Mouse (Mus musculus): ENCODE results near the gene Ispd. TPM values are rescaled to one million over a fixed set of nuclear protein-coding genes. Genes with fewer than 3 reads are reported as not detected.
"Not testable (repeated sequence)": the region's sequence is repeated elsewhere in the genome, so short reads cannot be mapped to it uniquely, and the experiment has no call there.

The Ispd gene
- 0.78 to 0.96 TPM in 2 of 3 replicates, not detected in the other for total RNA-seq (2017)

DNA sequence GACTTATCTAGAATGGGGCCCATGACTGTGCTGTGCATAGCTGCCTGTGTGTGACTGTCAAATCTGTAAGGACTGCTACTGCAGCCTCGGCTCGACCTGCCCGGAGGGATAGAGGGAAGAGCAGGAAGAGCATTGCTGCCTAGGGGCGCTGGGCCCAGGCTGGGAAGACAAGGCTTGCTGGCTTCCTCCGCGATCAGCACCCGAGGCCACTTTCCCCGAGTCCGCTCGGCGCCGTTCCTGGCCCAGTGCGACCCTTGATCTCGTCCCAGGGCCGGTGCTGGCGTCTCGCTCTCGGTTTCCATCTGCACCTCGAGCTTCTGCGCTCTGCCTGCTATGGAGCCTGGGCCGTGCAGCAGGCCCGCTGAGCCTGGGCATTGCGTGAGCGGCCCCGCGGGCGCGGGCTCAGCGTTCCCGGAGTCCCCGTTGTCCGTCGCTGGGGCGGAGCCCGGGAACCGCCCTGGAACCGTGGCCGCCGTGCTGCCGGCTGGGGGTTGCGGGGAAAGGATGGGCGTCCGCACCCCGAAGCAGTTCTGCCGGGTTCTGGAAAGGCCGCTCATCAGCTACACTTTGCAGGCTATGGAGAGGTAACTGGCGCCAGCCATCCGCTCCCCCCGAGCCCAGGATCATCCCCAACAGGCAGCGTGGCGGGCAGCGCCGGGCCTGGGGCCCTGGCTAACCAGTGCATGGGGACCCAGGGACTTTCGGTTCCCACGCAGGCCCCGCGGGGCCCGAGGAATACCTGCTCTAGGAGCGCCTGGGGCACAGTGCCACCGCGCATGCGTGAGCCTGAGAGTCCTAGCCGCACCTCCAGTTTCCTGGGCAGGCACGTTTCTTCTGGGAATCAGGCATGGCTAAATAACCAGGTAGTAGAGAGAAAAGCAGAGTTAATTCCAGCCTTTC lies at the start of gene Ispd, which contains the start of gene D630036H23Rik:
Gene Ispd, plus strand, starts transcription at position 10 of the 900 bp plus-strand sequence.
Gene D630036H23Rik, minus strand, starts transcription at position 741 of the 900 bp plus-strand sequence.
- peak; percentile 31; the same call in 1 of the 2 replicates for ATAC-seq (replicated peaks; ENCODE audit: insufficient number of reproducible peaks, low FRiP score, low TSS enrichment, poor library complexity, severe bottlenecking)

DNA sequence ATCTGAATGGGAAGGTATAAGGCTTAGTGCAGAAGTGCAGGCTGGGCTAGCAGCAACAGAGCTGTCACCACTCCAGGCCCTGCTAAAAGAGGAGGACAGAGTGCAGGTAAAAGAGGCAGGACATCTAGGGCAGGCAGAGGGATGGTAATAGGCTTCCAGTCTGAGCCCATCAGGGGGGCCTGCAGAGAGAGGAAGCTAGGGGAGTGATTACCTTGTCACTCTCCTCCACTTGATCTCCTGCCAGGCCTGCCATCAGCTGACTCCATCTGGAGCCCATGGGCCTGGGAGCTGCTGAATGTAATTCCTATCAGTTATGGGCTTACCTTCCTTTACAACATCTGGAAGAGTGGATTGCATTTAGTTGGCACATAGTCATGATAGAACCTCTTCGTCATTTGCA lies 48.6 kb upstream of the Ispd start:
- ATAC-seq (replicated peaks; ENCODE audit: insufficient number of reproducible peaks, low FRiP score, low TSS enrichment, poor library complexity, severe bottlenecking), result no peak

DNA sequence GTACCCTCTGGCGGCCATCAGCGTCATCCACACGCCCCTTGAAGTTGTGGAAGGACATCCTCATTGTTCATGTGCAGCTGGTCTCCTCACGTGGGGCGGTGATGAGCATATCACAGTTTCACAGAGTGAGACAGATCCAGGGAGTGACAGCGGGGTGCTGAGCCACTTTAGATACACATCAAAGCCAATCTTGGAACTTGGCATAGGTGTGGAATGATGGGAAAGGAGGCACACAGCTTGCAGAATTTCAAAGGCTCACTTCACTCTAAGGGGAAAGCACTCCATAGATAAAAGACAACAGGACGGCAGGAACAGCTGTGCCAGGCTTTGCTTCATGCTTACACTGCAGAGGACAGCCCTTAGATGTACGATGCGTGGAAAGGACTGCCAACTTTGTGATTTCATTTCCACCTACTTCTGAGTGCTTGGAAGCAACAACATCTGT lies 47.4 kb upstream of the Ispd start:
- no peak for ATAC-seq (replicated peaks; ENCODE audit: insufficient number of reproducible peaks, low FRiP score, low TSS enrichment, poor library complexity, severe bottlenecking)

DNA sequence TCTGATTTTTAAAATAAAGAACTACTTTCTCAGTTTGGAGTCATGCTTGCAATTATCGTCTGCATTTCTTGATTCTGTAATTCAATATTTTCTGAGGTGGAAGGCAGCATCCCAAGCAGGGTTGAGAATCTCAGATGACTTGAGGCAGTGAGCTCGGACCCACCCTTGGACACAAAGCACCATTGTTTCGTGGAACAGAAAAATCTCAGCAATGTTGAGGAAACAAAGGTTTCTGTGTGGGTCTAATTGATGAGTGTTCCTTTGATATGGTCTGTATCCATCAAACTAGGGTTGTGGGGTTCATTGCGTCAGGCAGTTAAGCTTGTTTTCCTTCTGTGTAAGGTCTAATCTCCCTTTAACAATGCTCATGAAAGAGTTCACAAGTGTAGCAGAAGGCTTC lies 37.1 kb upstream of the Ispd start:
- ATAC-seq (replicated peaks; ENCODE audit: insufficient number of reproducible peaks, low FRiP score, low TSS enrichment, poor library complexity, severe bottlenecking), result no peak

DNA sequence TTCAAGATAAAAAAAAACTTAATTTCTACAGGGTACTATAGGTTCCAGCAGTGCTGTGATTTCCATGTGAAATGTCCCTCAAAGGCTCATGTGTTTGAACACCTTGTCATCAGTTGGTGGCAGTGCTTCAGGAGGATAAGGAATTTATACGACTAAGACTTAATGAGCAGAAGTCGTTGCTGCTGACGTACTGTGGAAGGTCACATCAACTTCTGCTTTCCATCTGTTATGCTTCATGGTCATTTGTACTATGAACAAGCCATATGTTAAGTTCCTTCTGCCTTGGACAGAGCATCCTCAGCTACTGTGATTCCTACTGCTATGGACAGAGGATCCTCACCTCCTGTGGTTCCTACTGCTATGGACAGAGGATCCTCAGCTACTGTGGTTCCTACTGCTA lies 21.2 kb upstream of the Ispd start:
- ATAC-seq (replicated peaks; ENCODE audit: insufficient number of reproducible peaks, low FRiP score, low TSS enrichment, poor library complexity, severe bottlenecking), result 0 out of 2 replicates have a peak, but pooled peaks have one; percentile 40

DNA sequence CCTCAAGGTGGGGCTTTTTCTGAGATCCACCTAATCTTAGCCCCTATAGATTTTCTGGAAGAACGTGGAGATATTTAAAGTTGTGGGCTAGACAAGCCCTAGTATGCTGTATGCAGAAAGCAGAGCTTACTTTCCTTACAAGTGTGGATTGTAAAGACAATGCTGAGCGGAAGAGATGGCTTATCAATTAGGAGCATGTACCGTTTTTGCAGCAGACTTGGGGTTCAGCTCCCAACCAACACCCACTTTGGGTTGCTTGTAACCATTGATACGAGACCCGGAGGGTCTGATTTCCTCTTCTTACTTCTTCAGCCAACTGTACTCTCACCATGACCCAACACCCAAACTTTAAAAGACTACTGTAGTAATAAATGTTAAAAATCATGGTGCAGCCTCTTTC lies 20.6 kb upstream of the Ispd start:
- ATAC-seq (replicated peaks; ENCODE audit: insufficient number of reproducible peaks, low FRiP score, low TSS enrichment, poor library complexity, severe bottlenecking), result no peak

DNA sequence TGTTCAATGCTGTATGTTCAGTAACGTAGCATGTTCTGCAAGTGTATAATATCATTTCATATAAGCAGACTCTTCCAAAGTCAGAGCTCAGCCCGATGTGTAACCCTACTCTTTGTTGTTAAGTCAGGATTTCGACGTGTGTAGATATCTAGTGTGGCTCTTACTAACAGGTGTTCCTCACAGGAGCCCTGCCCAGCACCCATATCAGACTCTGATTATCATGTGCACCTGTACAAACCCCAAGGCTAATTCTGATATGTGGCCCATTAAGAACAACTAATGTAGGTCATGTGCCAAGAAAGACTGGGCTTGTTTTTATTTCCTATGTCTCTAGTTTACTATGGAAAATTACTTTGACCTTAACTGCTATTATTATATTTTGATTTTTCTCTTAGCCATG lies 17.2 kb upstream of the Ispd start:
- ATAC-seq (replicated peaks; ENCODE audit: insufficient number of reproducible peaks, low FRiP score, low TSS enrichment, poor library complexity, severe bottlenecking), result no peak

DNA sequence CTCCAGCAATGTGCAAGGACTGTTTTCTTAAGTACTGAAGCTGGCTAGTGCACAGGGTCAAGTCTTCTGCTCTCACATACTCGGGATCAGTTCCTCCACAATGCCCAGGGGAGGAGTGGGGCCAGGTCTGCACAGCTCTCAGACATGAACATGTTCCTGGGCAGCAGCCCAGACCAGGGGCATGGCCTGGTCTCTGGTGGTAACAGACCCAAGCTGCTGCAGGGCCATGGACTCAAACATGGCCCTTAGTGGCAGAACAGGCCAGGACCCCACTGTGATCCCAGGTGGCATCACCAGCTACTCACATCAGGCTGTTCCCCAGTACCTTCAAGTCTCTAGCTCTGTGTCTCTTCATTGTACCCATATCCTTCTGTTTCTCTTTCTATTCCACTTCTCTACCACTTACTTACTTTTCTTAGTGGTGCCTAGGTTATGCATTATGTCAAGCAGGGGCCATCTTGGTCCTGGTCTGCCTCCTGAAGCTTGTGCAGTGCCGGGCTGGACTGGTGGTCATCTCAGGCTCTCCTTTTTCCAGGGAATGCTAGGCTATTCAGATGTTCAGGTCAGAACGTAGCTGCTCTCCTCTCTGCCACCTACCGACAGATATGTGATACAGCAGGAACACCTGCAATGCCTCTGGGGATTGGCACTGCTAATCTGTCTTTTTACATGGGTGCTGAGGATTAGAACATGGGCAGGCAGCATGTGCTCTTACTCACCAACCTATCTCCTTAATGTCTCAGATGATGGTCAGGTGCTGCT lies 7.8 kb upstream of the Ispd start:
- no peak for ATAC-seq (replicated peaks; ENCODE audit: insufficient number of reproducible peaks, low FRiP score, low TSS enrichment, poor library complexity, severe bottlenecking)

DNA sequence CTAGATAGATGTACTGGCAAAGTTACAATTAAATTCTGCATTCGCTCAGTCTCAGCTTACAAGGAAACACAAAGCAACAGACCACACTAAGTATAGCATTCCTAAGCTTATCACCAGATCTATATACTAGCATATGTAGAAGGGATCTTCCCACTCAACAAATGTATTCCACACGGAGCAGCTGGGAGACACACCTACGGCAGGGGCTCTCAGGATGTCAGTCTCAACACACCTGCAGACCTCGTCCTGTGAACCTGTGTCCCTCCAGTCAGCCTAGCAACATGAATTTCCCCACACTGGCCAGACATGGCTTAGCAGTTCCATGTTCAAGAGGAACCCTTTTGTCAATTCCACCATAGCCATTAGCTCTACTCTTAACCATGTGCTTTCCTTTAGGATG lies 4.9 kb upstream of the Ispd start:
- ATAC-seq (replicated peaks; ENCODE audit: insufficient number of reproducible peaks, low FRiP score, low TSS enrichment, poor library complexity, severe bottlenecking), result not testable (repeated sequence)

DNA sequence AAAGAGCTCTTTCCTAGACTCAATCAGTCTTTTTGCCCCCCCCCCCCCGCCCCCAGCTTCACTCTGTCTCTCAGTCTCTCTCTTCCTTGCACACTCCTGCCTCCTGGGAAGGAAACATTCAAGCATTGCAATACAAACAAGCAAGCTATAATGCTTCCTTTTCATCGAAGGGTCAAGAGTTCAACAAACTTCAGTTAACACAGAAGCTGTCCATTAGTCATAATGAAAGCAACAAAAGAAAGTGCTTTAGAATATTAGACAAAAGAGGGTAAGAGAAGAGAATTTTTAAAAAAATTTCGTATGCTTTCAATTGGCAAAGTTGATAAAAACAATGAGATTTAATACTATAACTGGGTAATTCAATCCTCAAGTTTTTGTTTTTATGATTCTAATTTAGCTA lies 996 bp upstream of the Ispd start:
- no peak for ATAC-seq (replicated peaks; ENCODE audit: insufficient number of reproducible peaks, low FRiP score, low TSS enrichment, poor library complexity, severe bottlenecking)

DNA sequence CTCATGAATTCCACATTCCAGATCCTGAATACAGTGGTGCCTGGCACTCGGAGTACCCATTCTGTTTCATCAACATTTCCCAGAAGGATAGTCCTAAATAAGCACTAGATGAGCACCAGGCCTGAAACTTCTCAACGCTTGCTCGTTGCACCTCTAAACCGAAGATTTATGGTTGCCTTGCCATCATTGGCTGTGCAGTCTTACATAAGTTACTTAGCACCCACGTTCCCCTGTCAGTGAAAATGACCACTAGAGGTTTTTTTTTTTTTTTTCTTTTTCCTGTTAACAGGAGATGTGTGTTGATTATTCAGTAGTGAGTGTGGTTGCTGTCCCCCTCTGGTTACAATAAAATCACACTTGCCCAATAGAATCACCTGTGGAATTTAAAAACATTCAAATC lies 444 bp upstream of the Ispd start:
- ATAC-seq (replicated peaks; ENCODE audit: insufficient number of reproducible peaks, low FRiP score, low TSS enrichment, poor library complexity, severe bottlenecking), result no peak

DNA sequence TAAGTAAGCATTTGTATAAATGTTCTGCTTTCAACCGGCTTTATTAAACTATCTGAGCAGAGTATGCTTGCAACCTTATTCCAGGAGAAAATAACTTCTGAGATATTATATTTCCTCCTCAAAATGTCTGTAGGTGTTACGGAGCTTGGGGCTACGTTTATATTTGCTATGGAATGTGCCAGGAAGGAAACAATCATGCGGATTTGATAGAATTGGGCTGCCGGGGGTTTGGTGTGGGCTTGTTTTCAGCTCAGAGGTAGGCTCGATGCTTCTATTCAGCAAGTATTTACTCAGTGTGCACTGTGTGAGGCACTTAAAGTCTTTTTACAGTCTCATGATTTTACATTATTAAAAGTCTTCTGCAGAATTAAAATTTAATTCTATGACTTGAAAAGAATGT lies 4.1 kb downstream of the Ispd start:
- ATAC-seq (replicated peaks; ENCODE audit: insufficient number of reproducible peaks, low FRiP score, low TSS enrichment, poor library complexity, severe bottlenecking), result no peak

DNA sequence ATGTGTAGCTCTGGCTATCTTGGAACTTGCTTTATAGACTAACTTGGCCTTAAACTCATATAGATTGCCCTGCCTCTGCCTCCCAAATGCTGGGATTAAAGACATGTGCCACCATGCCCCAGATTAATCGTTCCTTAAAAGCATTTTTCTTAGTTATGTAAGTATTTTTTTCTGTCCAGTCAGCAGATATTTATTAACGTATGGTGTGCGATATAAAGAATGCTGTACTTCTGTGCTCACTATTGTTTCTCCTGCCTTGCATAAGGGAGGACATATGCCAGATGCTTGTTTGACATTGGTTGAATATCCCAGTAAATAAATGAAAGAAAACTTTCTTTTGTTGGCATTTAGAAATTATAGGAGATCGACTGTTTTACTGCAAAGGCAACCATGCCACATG lies 5.7 kb downstream of the Ispd start:
- ATAC-seq (replicated peaks; ENCODE audit: insufficient number of reproducible peaks, low FRiP score, low TSS enrichment, poor library complexity, severe bottlenecking), result no peak

DNA sequence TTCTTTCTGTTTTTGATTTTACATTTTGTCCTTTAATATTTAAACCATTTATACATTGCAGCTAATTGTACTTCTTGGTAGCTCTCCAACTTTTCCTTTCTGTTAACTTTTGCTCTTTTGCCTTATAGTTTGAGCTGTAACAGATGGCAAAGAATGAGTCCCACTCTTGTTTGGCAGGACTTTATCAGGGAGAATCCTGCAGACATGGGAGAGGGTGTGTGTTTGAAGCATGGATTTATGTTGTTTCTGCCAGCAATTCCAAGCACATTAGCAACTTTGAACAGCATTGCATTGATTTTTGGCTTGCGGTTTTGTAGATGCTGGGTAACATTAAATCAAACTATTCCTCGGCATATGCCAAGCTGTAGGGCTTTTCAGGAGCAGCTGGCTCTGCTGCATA lies 13.9 kb downstream of the Ispd start:
- no peak for ATAC-seq (replicated peaks; ENCODE audit: insufficient number of reproducible peaks, low FRiP score, low TSS enrichment, poor library complexity, severe bottlenecking)

DNA sequence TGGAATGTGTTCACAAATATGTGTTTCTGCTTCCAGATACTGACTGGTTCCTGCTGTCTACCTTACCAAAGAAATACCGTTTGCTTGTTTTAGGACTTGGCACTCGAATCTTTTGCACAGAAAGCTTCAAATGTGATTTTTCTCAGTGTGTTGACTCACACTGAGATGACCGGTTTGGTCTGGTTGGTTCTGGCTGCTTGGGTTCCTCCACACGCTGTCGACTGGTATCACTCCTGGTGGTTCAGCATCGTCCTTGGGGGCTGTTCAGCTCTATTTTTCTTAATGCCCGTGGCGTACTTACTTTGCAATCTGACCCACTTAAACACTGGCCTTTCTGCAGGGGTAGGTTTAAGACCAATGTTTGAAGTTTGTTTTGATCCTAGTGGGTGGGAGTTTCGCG lies 42.4 kb downstream of the Ispd start:
- no peak for ATAC-seq (replicated peaks; ENCODE audit: insufficient number of reproducible peaks, low FRiP score, low TSS enrichment, poor library complexity, severe bottlenecking)

DNA sequence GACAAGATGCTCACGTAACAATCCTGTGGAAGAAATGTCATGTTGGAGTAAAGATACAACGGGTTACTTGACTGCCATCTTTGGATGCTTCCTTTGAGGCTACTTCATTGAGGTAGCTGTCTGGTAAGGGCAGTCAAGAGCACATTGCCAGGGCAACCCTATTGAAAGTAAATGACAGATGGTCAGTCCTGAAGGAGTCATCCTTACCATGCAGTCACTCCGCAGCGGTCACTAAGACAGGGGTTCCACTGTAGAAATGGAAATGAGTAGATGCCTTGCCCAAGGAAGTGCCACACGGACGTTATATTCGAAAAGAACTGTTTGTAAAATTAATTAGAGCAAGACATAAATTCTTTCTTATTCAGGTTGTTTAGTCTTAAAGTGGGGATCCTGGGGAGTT lies 44.0 kb downstream of the Ispd start:
- ATAC-seq (replicated peaks; ENCODE audit: insufficient number of reproducible peaks, low FRiP score, low TSS enrichment, poor library complexity, severe bottlenecking), result no peak

DNA sequence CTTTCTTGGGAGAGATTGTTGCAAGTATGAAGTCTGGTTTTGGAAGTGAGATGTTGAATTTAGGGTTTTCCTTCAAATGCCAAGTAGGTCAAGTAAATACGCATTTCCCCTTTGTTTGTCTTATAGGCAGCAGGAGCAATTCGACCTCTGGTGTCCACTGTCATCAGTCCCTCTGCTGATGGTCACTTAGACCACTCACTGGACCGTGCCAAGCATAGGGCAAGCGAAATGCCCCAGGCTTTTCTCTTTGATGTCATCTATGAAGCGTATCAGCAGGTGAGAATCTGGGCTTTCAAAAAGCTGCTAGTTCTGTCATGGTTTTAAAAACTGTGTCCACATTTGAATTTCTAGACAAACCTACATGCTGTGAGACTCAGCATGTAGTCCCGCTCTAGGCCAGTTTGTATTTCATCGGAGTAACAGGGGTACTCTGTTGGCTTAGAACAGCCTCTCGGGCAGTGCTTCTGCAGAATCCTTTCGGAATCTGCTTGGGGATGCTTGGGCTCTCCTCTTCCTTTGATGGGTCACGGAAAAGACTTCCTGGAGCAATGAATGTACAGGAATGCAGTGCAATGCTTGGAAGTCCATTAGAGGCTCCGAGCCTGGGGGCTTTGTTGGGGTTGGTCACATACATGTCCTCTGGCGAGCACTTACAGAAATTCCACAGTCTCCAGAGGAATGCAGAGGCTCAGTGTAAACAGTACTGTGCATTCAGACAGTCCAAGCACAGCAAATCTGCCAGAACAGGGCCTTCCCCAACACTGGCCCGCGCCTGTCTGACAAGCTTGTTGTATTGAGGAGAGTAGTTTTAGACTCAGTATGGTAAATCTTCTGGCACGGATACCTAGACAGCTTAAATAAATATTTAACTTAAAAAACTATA lies 45.2 kb downstream of the Ispd start:
- no peak for ATAC-seq (replicated peaks; ENCODE audit: insufficient number of reproducible peaks, low FRiP score, low TSS enrichment, poor library complexity, severe bottlenecking)

DNA sequence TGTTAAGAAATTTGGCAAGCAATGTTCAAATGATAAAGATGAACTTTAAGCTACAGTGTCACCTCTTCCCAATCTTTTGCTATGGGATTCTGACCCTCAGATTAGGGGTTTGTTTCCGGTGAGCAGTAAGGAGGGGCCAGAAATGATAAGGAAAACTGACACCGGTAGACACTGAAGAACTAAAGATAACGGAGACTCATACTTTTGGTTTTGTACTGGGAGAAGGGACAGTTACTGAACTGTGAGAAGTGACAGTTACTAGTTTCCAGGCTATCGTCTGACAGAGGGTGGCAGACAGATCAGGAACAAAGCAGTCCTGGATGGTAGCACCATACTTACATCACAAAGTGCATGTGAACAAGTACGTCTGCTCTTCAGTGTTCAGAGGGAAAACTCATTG lies 55.7 kb downstream of the Ispd start:
- ATAC-seq (replicated peaks; ENCODE audit: insufficient number of reproducible peaks, low FRiP score, low TSS enrichment, poor library complexity, severe bottlenecking), result no peak

DNA sequence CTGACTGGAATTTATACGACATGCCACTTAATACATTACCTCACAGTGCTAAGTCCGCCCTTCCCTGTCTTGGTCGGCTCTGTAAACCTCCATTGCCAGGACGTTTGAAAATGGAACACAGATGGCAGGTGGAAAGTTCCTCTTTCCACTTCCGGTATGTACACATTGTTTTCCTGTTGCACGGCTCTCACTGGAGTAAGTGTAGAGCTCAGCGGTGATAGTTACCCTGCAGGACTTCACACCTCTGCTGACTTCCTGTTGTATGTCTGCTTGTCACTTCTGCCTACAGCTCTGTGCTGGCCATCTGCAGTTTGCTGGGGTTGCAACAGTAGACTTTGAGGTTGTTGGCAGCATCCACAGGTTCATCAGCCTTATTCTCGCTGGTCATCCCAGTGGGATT lies 58.1 kb downstream of the Ispd start:
- ATAC-seq (replicated peaks; ENCODE audit: insufficient number of reproducible peaks, low FRiP score, low TSS enrichment, poor library complexity, severe bottlenecking), result no peak; the same call in 1 of the 2 replicates

Data from monocyte, adult 5-6 weeks (primary cell).